Mouse (Mus musculus): Measurements from ENCODE around the gene Eea1. TPM values are rescaled to one million over a fixed set of nuclear protein-coding genes. Genes with fewer than 3 reads are reported as not detected.
A peak's percentile ranks its signal among the peaks of the same experiment; 100 is the strongest.
"Not testable (repeated sequence)": the region's sequence is repeated elsewhere in the genome, so short reads cannot be mapped to it uniquely, and the experiment has no call there.

Eea1 gene
- polyA plus RNA-seq, 1 experiment: 3.6 TPM

DNA sequence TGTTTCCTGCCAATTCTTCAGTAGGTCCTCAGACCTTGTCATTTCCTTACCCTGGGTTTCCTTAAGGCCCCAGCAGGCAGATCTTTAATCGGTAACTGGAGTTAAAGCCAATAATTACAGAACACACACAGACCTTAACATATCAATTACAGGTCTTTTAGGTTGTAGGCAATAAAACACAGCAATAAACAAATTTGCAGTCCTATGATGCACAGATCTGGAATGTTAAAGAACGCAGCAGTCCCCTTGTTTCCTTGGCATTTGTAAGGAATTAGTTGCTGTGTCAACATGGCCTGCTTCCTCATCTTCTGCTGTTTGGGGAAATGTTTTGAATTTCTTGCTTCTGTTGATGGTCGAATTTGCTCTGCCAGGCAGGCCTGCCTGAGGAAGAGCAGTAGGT, 21.7 kb upstream of the Eea1 start:
- no peak overlapping the region for H3K4me3 ChIP-seq (ENCODE audit: insufficient read depth, poor library complexity, severe bottlenecking)
- H3K79me2 ChIP-seq (ENCODE audit: control insufficient read depth, insufficient read depth): no peaks in the 10 kb centered on the region
- no peak overlapping the region for H3ac ChIP-seq (ENCODE audit: control insufficient read depth, insufficient read length, low read depth)
- TF ChIP-seq MYOG (IDR thresholded peaks at IDR 0.05; ENCODE audit: control insufficient read depth, extremely low read depth, insufficient read length): no peak
- TF ChIP-seq CTCF (IDR thresholded peaks at IDR 0.05; ENCODE audit: control insufficient read depth, insufficient read depth, insufficient read length): no peak
- TF ChIP-seq FOSL1 (IDR thresholded peaks at IDR 0.05; ENCODE audit: insufficient read depth, low read length, poor library complexity, severe bottlenecking): no peak
- no peak for TF ChIP-seq MYOD1 (IDR thresholded peaks at IDR 0.05; ENCODE audit: control insufficient read depth, insufficient read length, low read depth)
- no peak for TF ChIP-seq USF1 (IDR thresholded peaks at IDR 0.05; ENCODE audit: low read depth)
- no peak for TF ChIP-seq MAX (IDR thresholded peaks at IDR 0.05)
- TF ChIP-seq CEBPB (IDR thresholded peaks at IDR 0.05; ENCODE audit: low read depth): no peak
- no peaks in the 10 kb centered on the region for H3K36me3 ChIP-seq (ENCODE audit: control insufficient read depth, insufficient read depth)
- no peaks in the 10 kb centered on the region for H3K79me3 ChIP-seq (ENCODE audit: low read depth)
- H3K27me3 ChIP-seq (ENCODE audit: control insufficient read depth, insufficient read depth, insufficient read length): no peaks in the 10 kb centered on the region

DNA sequence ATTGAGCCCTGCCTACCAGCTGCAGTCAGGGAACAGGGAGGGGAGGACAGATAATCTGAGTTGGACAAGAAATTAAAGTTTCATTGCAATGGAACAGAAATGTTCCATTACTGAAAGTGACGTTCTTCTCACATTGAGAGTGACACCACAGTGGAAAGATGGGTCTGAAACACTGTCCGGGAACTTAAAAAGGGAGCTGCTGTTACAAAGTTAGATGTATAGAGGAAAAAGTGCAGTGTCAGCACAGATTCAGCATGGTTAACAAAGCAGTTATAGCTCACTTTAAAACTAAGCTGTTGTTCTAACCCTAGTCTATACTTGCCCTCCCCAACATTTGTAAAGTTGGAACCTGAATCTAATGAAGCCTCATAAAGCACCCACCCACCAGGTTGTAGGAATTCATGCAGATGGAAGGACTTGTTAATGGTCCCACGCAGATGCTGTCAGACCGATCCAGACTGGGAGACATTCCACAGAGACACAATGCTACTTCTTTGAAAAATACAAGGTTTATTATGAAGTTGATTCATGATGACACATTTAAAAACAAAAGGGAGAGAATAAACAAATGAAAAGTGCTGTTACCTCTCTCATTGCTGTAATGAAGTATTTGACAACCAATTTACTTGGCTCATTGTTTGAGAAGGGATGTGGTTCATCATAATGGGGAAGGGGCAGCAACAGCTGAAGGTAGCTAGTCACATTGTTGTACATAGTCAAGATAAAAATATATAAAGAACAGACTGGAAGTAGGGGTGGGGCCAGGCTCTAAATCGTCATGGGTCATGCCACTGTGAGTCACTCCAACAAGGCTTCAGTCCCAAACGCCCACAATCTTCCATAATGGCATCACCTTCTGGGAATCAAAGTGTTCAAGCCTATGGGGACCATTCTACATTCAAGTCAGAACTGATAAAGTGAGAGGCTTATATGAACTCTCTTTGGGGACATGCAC, 16.9 kb upstream of the Eea1 start:
- H3K4me3 ChIP-seq (ENCODE audit: insufficient read depth, poor library complexity, severe bottlenecking): no peak overlapping the region
- H3K79me3 ChIP-seq (ENCODE audit: low read depth): no peaks in the 10 kb centered on the region
- TF ChIP-seq FOSL1 (IDR thresholded peaks at IDR 0.05; ENCODE audit: insufficient read depth, low read length, poor library complexity, severe bottlenecking) (no peak), CTCF (IDR thresholded peaks at IDR 0.05; ENCODE audit: control insufficient read depth, insufficient read depth, insufficient read length) (no peak), CEBPB (IDR thresholded peaks at IDR 0.05; ENCODE audit: low read depth) (no peak), USF1 (IDR thresholded peaks at IDR 0.05; ENCODE audit: low read depth) (no peak), MYOD1 (IDR thresholded peaks at IDR 0.05; ENCODE audit: control insufficient read depth, insufficient read length, low read depth) (no peak), MYOG (IDR thresholded peaks at IDR 0.05; ENCODE audit: control insufficient read depth, extremely low read depth, insufficient read length) (no peak), MAX (IDR thresholded peaks at IDR 0.05) (no peak)

DNA sequence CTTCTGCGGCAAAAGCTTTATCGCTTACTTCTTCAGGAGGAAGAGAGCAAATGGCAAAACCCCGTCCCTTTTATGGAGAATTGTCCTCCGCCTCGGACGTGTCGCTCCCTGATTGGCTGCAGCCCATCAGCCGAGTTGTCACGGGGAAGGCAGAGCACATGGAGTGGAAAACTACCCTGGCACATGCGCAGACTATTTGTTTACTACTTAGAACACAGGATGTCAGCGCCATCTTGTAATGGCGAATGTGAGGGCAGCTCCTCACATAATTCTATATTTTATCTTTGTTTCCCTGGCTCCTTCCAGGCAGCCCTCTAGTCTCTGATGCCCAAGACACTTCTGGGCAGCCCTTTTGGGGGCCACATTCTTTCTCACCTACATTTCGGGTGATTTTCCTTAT, 6.8 kb upstream of the Eea1 start:
- H3K27me3 ChIP-seq (ENCODE audit: control insufficient read depth, insufficient read depth, insufficient read length); H3ac ChIP-seq (ENCODE audit: control insufficient read depth, insufficient read length, low read depth); H3K36me3 ChIP-seq (ENCODE audit: control insufficient read depth, insufficient read depth); H3K79me2 ChIP-seq (ENCODE audit: control insufficient read depth, insufficient read depth); H3K4me3 ChIP-seq (ENCODE audit: insufficient read depth, poor library complexity, severe bottlenecking); H3K79me3 ChIP-seq (ENCODE audit: low read depth): not testable (repeated sequence)

More for the DNA sequence above, 16.9 kb upstream of the Eea1 start:
- H3K27me3 ChIP-seq (ENCODE audit: control insufficient read depth, insufficient read depth, insufficient read length): no peaks in the 10 kb centered on the region
- no peaks in the 10 kb centered on the region for H3K79me2 ChIP-seq (ENCODE audit: control insufficient read depth, insufficient read depth)
- H3K36me3 ChIP-seq (ENCODE audit: control insufficient read depth, insufficient read depth): no peaks in the 10 kb centered on the region
- H3ac ChIP-seq (ENCODE audit: control insufficient read depth, insufficient read length, low read depth): no peak overlapping the region

DNA sequence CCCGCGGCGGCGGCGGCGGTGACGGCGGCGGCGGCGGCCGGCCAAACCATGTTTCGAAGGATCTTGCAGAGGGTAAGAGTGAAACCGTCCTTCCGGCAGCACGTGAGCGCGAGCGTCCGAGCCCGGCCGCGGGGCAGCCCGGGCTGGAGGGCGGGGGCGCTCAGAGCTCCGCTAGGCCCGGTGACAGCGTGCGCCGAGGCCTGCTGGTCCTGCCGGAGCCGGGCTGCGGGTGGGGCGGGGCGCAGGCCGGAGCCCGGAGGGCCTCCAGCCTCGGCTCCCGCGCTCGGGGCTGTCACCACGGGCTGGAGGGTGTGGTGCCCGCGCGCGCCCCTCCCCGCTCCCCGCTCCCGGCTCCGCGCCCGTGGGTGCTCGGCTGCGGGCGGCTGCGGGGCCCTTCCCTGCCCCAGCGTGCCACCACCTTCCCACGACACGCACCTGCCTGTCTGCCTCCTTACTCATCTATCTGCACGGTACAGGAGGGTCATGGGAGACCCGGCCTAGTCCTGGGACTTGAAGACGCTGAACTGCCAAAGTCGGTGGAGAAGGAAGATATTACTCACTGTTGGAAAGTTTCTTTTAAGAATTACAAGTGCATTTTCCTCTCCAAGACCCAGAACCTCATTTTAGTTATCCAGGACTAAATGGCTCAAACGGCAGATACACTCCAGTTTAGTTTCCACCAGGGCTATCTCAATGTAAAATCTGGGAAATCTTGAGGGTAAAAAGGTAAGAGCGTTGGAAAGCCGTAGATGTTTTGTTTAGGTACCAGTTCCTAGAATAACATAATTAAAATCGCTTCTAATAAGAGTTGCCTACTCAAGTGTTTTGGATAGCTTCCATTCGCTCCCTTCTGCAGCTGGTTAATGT, 684 bp downstream of the Eea1 start:
- H3K27me3 ChIP-seq (ENCODE audit: control insufficient read depth, insufficient read depth, insufficient read length): no peaks in the 10 kb centered on the region
- H3K79me3 ChIP-seq (ENCODE audit: low read depth): peaks cover 32% of the 10 kb centered on the region
- H3K4me3 ChIP-seq (ENCODE audit: insufficient read depth, poor library complexity, severe bottlenecking): peak overlapping the region; percentile 68
- peak overlapping the region; percentile 70 for H3ac ChIP-seq (ENCODE audit: control insufficient read depth, insufficient read length, low read depth)
- H3K79me2 ChIP-seq (ENCODE audit: control insufficient read depth, insufficient read depth): peaks cover 53% of the 10 kb centered on the region
- TF ChIP-seq MYOG (IDR thresholded peaks at IDR 0.05; ENCODE audit: control insufficient read depth, extremely low read depth, insufficient read length) (no peak), FOSL1 (IDR thresholded peaks at IDR 0.05; ENCODE audit: insufficient read depth, low read length, poor library complexity, severe bottlenecking) (no peak), CEBPB (IDR thresholded peaks at IDR 0.05; ENCODE audit: low read depth) (no peak), CTCF (IDR thresholded peaks at IDR 0.05; ENCODE audit: control insufficient read depth, insufficient read depth, insufficient read length) (no peak), MAX (IDR thresholded peaks at IDR 0.05) (no peak)
- peaks cover 5% of the 10 kb centered on the region for H3K36me3 ChIP-seq (ENCODE audit: control insufficient read depth, insufficient read depth)

DNA sequence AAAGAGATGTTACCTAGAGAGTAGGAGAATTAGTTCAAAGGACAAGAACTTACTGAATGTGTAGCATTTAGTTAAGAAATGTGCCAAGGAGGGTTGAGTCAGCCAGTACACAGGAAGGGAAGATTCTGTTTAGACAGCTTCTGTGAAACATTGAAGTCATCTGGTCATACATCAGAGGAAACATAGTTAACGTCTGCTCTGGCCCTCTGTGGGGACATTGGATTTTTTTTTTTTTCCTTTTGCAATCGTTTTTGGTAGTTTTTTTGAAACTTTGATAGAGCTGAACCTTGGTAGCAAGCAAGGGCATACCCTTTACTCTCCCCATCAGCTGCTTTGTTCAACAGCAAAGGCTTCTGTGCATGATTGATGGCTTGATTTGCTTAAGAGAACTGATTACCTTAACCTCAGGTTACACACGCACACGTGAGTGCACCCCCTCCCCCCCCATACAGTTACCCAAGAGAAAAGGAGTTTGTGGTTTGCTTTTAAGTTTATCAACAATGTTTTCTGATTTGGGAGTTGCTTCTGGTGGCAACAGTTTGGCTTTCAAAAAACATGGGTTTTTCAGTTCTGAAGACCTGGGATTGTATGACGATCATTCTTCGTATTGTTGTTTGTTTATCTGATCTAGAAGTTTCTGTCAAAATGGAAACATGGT, 1.4 kb downstream of the Eea1 start:
- peaks cover 37% of the 10 kb centered on the region for H3K79me3 ChIP-seq (ENCODE audit: low read depth)
- H3K4me3 ChIP-seq (ENCODE audit: insufficient read depth, poor library complexity, severe bottlenecking): peak overlapping the region; percentile 68
- peaks cover 61% of the 10 kb centered on the region for H3K79me2 ChIP-seq (ENCODE audit: control insufficient read depth, insufficient read depth)
- H3K27me3 ChIP-seq (ENCODE audit: control insufficient read depth, insufficient read depth, insufficient read length): no peaks in the 10 kb centered on the region
- no peak overlapping the region for H3ac ChIP-seq (ENCODE audit: control insufficient read depth, insufficient read length, low read depth)
- H3K36me3 ChIP-seq (ENCODE audit: control insufficient read depth, insufficient read depth): peaks cover 5% of the 10 kb centered on the region
- TF ChIP-seq MYOG (IDR thresholded peaks at IDR 0.05; ENCODE audit: control insufficient read depth, extremely low read depth, insufficient read length) (no peak), CTCF (IDR thresholded peaks at IDR 0.05; ENCODE audit: control insufficient read depth, insufficient read depth, insufficient read length) (no peak), USF1 (IDR thresholded peaks at IDR 0.05; ENCODE audit: low read depth) (no peak), FOSL1 (IDR thresholded peaks at IDR 0.05; ENCODE audit: insufficient read depth, low read length, poor library complexity, severe bottlenecking) (no peak), MAX (IDR thresholded peaks at IDR 0.05) (no peak), CEBPB (IDR thresholded peaks at IDR 0.05; ENCODE audit: low read depth) (no peak), MYOD1 (IDR thresholded peaks at IDR 0.05; ENCODE audit: control insufficient read depth, insufficient read length, low read depth) (no peak)

Data from C2C12 (cell line).